Mouse (Mus musculus) CD4-positive naive resting alpha-beta T cell, adult 57 days (primary cell): ENCODE data around the gene Gpr84. TPM values are rescaled to one million over a fixed set of nuclear protein-coding genes. Genes with fewer than 3 reads are reported as not detected.

ENCODE experiments used
- total RNA-seq: library from RNA; stranded (reverse); gene quantifications from one replicate; pipeline ENCODE4 v1.2.4, GENCODE M21; 2023

Gene Gpr84
- not detected for total RNA-seq

DNA sequence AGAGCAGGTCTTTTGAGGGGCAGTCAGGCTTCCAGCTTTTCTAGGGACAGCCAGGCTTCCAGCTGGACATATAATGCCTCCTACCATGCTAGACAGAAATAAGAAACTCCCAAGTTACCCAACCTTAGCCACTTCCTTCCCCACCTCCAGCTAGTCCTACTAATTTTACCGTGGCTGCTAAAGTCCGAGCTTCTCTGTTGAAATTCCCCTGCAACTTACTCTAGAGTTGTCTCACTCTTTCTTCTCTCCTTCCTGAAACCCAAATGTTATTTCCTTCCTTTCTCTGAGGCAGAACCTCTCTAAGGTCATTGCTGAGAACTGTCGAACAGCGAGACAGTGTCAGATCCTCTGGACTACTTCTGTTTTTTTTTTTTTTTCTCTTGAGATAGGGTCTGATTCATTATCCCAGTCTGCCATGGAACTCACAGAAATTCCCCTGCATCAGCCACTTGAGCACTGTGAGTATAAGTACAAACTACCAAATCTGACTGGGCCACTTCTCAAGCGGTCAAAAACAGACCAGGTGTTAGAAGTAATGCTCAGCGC, at the start of gene Gpr84:
Gene Gpr84, minus strand, starts transcription at position 248 of the 546 bp plus-strand sequence.

GRCm38 (mm10) chr15:103339961-103340337, 29.5 kb upstream of the Gpr84 start, which contains the start of gene Zfp385a:
Gene Zfp385a (minus strand): TSS chr15:103340093.

DNA sequence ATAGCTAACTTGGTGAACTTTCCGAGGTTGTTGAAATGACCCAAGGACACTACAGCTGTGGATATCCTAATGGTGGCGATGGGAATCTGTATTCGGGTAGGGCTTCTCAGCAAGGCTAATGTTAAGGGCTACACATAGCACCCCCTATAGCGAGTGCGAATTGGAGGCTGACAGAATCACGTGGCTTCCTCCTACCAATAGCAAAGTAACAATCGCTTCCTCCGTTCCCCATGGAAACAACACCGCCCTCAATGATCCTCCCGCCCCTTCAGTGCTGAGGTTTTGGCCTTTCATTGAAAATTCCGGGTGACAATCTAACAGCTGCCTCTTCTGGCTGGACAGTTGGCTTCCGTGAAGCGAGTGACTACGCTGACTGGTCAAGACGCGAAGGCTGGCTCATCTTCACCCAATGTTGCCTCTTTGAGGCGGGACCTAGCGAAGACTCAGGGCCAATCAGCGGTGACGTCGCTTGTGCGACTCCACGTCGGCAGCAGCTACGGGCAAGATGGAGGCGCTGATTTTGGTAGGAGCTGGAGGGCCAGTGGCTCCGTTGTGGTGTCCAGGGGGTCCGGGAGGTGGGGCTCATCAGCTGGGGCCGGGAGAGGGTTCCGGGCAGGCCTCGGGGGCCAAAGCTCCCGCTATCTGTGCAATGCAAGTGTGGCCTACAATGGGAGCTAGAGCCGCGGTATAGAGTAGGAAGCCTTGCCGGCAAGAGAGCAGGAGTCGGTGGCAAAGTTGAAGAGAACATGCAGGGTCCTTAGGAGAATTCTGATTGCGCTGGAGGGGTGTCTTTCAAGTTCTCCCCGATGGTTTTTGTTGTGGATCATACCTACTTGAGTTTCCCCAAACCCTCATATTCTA, 37.8 kb downstream of the Gpr84 start, which contains the start of gene Copz1:
Gene Copz1, plus strand, starts transcription at position 296 of the 861 bp plus-strand sequence.

Other genes with a start within 250 kb of the Gpr84 start
- gene Smug1, start 143.5 kb downstream of the Gpr84 start, total RNA-seq: 10.8 TPM
- 19.2 TPM for gene Cbx5, start 70.8 kb downstream of the Gpr84 start, total RNA-seq
- 567 TPM for gene Hnrnpa1, start 70.2 kb downstream of the Gpr84 start, total RNA-seq
- 1.2 TPM for gene Nfe2, start 52.2 kb downstream of the Gpr84 start, total RNA-seq
- 68.6 TPM for gene Copz1, start 37.9 kb downstream of the Gpr84 start, total RNA-seq
- gene Zfp385a, start 29.5 kb upstream of the Gpr84 start, total RNA-seq: 2.0 TPM
- 2.4 TPM for gene Itga5, start 56.2 kb upstream of the Gpr84 start, total RNA-seq
- gene Gtsf1, start 119.9 kb upstream of the Gpr84 start, total RNA-seq: not detected
- not detected for gene Gtsf2, start 137.9 kb upstream of the Gpr84 start, total RNA-seq
- 144 TPM for gene Nckap1l, start 143.2 kb upstream of the Gpr84 start, total RNA-seq
- 36.9 TPM for gene Pde1b, start 192.4 kb upstream of the Gpr84 start, total RNA-seq
- not detected for gene Ppp1r1a, start 227.4 kb upstream of the Gpr84 start, total RNA-seq